Mouse (Mus musculus) forebrain, embryonic 14.5 days (tissue): ENCODE measurements at regions not wholly inside any gene's neighbourhood (a gene's known extent, or its start where the extent isn't known, plus 50 kb on each side); places are given as distances from the start of the nearest gene placed in this dataset.
"Not testable (repeated sequence)": the region's sequence is repeated elsewhere in the genome, so short reads cannot be mapped to it uniquely, and the experiment has no call there.

Experiments used
- ATAC-seq: fragments of 200-750 bp; cut with Nextera tagmentation; 2 replicates; pipeline ENCODE4 v1.8.0; 2017; ENCODE audit warnings: mild to moderate bottlenecking, moderate library complexity
- DNase-seq: peaks from one replicate; pipeline ENCODE4 v3.0.0-alpha.2; 2015; ENCODE audit warnings: low spot score
- H3K27ac ChIP-seq: fragments of 300-500 bp; sonication (generic); 2 replicates; pipeline ENCODE4 v1.5.1; 2014; ENCODE audit warnings: low read depth, mild to moderate bottlenecking, control low read depth, low read length, moderate library complexity
- H3K27me3 ChIP-seq: fragments of 300-500 bp; sonication (generic); replicated peaks from 2 replicates; pipeline ENCODE4 v1.6.1; 2014; ENCODE audit warnings: low read length, control low read depth, mixed read lengths; ENCODE audit not compliant: control insufficient read depth, insufficient read depth
- H3K36me3 ChIP-seq: fragments of 300-500 bp; sonication (generic); 2 replicates; pipeline ENCODE4 v1.6.1; 2014; ENCODE audit warnings: low read length, control low read depth; ENCODE audit not compliant: control insufficient read depth, insufficient read depth
- H3K4me1 ChIP-seq: fragments of 300-500 bp; sonication (generic); 2 replicates; pipeline ENCODE4 v1.6.1; 2014; ENCODE audit warnings: antibody characterized with exemption, low read length, control low read depth; ENCODE audit not compliant: control insufficient read depth, insufficient read depth
- H3K4me2 ChIP-seq: fragments of 300-500 bp; sonication (generic); 2 replicates; pipeline ENCODE4 v1.6.1; 2014; ENCODE audit warnings: mild to moderate bottlenecking, control low read depth, low read length
- H3K4me3 ChIP-seq: fragments of 300-500 bp; sonication (generic); 2 replicates; pipeline ENCODE4 v1.5.1; 2014; ENCODE audit warnings: low read depth, low read length, control low read depth
- H3K9ac ChIP-seq: fragments of 300-500 bp; sonication (generic); 2 replicates; pipeline ENCODE4 v1.6.1; 2014; ENCODE audit warnings: mild to moderate bottlenecking, low read length, control low read depth, moderate library complexity
- H3K9me3 ChIP-seq: fragments of 300-500 bp; sonication (generic); replicated peaks from 2 replicates; pipeline ENCODE4 v1.6.1; 2016; ENCODE audit warnings: low read length, control low read depth, mixed read lengths; ENCODE audit not compliant: control insufficient read depth
- WGBS: fragments of 180-500 bp; shearing (Covaris S2); extraction: QIAGEN DNeasy Blood & Tissue Kit; methylation state at CpG from one replicate; pipeline ENCODE4 v1.1.7; 2014; 5-methylcytosine and 5-hydroxymethylcytosine counted together

- no peaks in the 10 kb centered on the region for H3K36me3 ChIP-seq
- DNase-seq (no peak), ATAC-seq (no peak)
- H3K27ac ChIP-seq: no peak overlapping the region
- no peak overlapping the region for H3K4me2 ChIP-seq
- no peaks in the 10 kb centered on the region for H3K27me3 ChIP-seq
- H3K4me1 ChIP-seq: no peaks in the 10 kb centered on the region
- no peak overlapping the region for H3K4me3 ChIP-seq
- 95% methylated on average over 1 of the region's 1 CpGs for WGBS
- H3K9ac ChIP-seq: no peak overlapping the region
- no peaks in the 10 kb centered on the region for H3K9me3 ChIP-seq
Measured at GRCm38 (mm10) chr5:42884251-42884650, 348.7 kb upstream of the Cpeb2 start.

- Histone ChIP-seq H3K9ac (no peak overlapping the region), H3K4me1 (no peaks in the 10 kb centered on the region), H3K27me3 (no peaks in the 10 kb centered on the region), H3K36me3 (no peaks in the 10 kb centered on the region), H3K4me2 (no peak overlapping the region), H3K9me3 (no peaks in the 10 kb centered on the region), H3K27ac (no peak overlapping the region), H3K4me3 (no peak overlapping the region)
- DNase-seq (peak; percentile 67), ATAC-seq (peak; percentile 69; the same call in 1 of the 2 replicates)
- 19% methylated on average over 2 of the region's 2 CpGs for WGBS
Measured at GRCm38 (mm10) chr5:42891890-42892289, 341.1 kb upstream of the Cpeb2 start.

- H3K4me1 ChIP-seq: no peaks in the 10 kb centered on the region
- WGBS: 50% methylated on average over 3 of the region's 3 CpGs
- no peak overlapping the region for H3K9ac ChIP-seq
- no peaks in the 10 kb centered on the region for H3K27me3 ChIP-seq
- ATAC-seq (no peak), DNase-seq (peak; percentile 41)
- H3K27ac ChIP-seq: no peak overlapping the region
- H3K4me2 ChIP-seq: no peak overlapping the region
- no peak overlapping the region for H3K4me3 ChIP-seq
- H3K36me3 ChIP-seq: no peaks in the 10 kb centered on the region
- H3K9me3 ChIP-seq: no peaks in the 10 kb centered on the region
Measured at GRCm38 (mm10) chr5:42906136-42906535, 326.8 kb upstream of the Cpeb2 start.

GRCm38 (mm10) chr5:42919328-42919727, 313.6 kb upstream of the Cpeb2 start:
- no peak overlapping the region for H3K4me2 ChIP-seq
- H3K9me3 ChIP-seq: no peaks in the 10 kb centered on the region
- H3K27me3 ChIP-seq: no peaks in the 10 kb centered on the region
- WGBS: 65% methylated on average over 3 of the region's 3 CpGs
- no peaks in the 10 kb centered on the region for H3K36me3 ChIP-seq
- no peak overlapping the region for H3K4me3 ChIP-seq
- H3K27ac ChIP-seq: no peak overlapping the region
- ATAC-seq (no peak), DNase-seq (no peak)
- H3K4me1 ChIP-seq: no peaks in the 10 kb centered on the region
- H3K9ac ChIP-seq: no peak overlapping the region

- Histone ChIP-seq H3K4me3 (no peak overlapping the region), H3K27me3 (no peaks in the 10 kb centered on the region), H3K9me3 (no peaks in the 10 kb centered on the region), H3K27ac (no peak overlapping the region), H3K36me3 (no peaks in the 10 kb centered on the region), H3K4me1 (no peaks in the 10 kb centered on the region), H3K9ac (no peak overlapping the region), H3K4me2 (no peak overlapping the region)
- ATAC-seq (no peak), DNase-seq (no peak)
- 73% methylated on average over 2 of the region's 2 CpGs for WGBS
Measured at GRCm38 (mm10) chr5:42932106-42932505, 300.9 kb upstream of the Cpeb2 start.

GRCm38 (mm10) chr5:42959296-42959862, 273.6 kb upstream of the Cpeb2 start:
- Histone ChIP-seq H3K27ac (no peak overlapping the region), H3K9ac (no peak overlapping the region), H3K9me3 (no peaks in the 10 kb centered on the region), H3K4me1 (no peaks in the 10 kb centered on the region), H3K27me3 (no peaks in the 10 kb centered on the region), H3K36me3 (no peaks in the 10 kb centered on the region), H3K4me3 (no peak overlapping the region), H3K4me2 (no peak overlapping the region)
- 62% methylated on average over 9 of the region's 9 CpGs for WGBS
- DNase-seq (no peak), ATAC-seq (no peak; the same call in 1 of the 2 replicates)

- H3K4me2 ChIP-seq, DNase-seq, H3K4me3 ChIP-seq, ATAC-seq, H3K27me3 ChIP-seq, H3K36me3 ChIP-seq, H3K4me1 ChIP-seq, H3K27ac ChIP-seq, H3K9ac ChIP-seq, H3K9me3 ChIP-seq: not testable (repeated sequence)
- 93% methylated on average over 2 of the region's 2 CpGs for WGBS
Measured at GRCm38 (mm10) chr5:42966952-42967351, 266.0 kb upstream of the Cpeb2 start.

- Histone ChIP-seq H3K9ac (no peak overlapping the region), H3K4me3 (no peak overlapping the region), H3K9me3 (no peaks in the 10 kb centered on the region), H3K36me3 (no peaks in the 10 kb centered on the region), H3K4me1 (no peaks in the 10 kb centered on the region), H3K27me3 (no peaks in the 10 kb centered on the region), H3K27ac (no peak overlapping the region), H3K4me2 (no peak overlapping the region)
- DNase-seq: no peak
- ATAC-seq: no peak
Measured at GRCm38 (mm10) chr5:42969209-42969608, 263.8 kb upstream of the Cpeb2 start.

GRCm38 (mm10) chr5:42969621-42970020, 263.3 kb upstream of the Cpeb2 start:
- ATAC-seq: no peak
- WGBS: 80% methylated on average over 3 of the region's 3 CpGs
- DNase-seq: no peak
- Histone ChIP-seq H3K9me3 (no peaks in the 10 kb centered on the region), H3K4me2 (no peak overlapping the region), H3K4me3 (no peak overlapping the region), H3K4me1 (no peaks in the 10 kb centered on the region), H3K27me3 (no peaks in the 10 kb centered on the region), H3K36me3 (no peaks in the 10 kb centered on the region), H3K9ac (no peak overlapping the region), H3K27ac (no peak overlapping the region)
